23 mouse cellular contexts compared by ENCODE assay signal in the genomic region with DNA sequence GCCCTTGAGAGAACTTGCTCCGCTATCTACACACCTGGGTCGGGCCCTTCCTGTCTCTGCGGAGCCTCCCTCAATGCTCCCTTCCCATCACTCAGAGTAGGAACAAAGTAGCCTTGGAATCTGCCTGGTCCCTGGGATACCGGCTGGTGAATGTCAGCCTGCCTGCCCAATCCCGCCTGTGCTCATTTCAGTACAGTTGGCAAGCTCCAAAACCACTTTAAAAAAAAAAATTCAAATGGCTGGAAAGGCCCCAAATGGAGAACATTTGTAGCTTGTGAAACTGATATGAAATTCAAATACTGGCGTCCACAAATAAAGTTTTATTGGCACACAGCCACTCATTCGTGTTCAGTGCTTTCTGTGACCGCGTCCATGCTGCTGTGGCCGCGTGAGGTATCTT. TPM values are rescaled to one million over a fixed set of nuclear protein-coding genes. Genes with fewer than 3 reads are reported as not detected.
DNase-seq lines count a peak whose midpoint lies in the region; ATAC-seq lines count a peak whose summit lies in the region.
"Had no signal": no experiment of that assay in that cellular context is flagged by ENCODE, and none has a peak within 500 bp of the region (broad histone marks: within the 10 kb centered on the region; RNA-seq: fewer than 3 reads in every experiment).

No protein-coding gene starts in this region.

- no peak overlapping the region for H3K4me3 ChIP-seq in embryonic facial prominence, embryonic 14.5 days (ENCODE audit: low read depth, low read length)
- H3K4me3 ChIP-seq in embryonic facial prominence, embryonic 10.5 days, result no peak overlapping the region
- H3K4me3 ChIP-seq in hindbrain, embryonic 15.5 days, result no peak overlapping the region
- no peak overlapping the region for H3K4me3 ChIP-seq in hindbrain, embryonic 16.5 days (ENCODE audit: low read length)
- no peak overlapping the region for H3K4me3 ChIP-seq in lung, embryonic 15.5 days
- H3K4me3 ChIP-seq in lung, embryonic 16.5 days (ENCODE audit: low read length), result no peak overlapping the region
- H3K4me3 ChIP-seq: heart, adult 2 months; heart, embryonic 15.5 days; stomach, embryonic 15.5 days had no signal

- no peaks in the 10 kb centered on the region for H3K36me3 ChIP-seq in embryonic facial prominence, embryonic 14.5 days (ENCODE audit: control insufficient read depth, insufficient read depth, low read length)
- no peaks in the 10 kb centered on the region for H3K36me3 ChIP-seq in embryonic facial prominence, embryonic 10.5 days (replicated peaks)
- no peaks in the 10 kb centered on the region for H3K36me3 ChIP-seq in hindbrain, embryonic 15.5 days
- H3K36me3 ChIP-seq in hindbrain, embryonic 16.5 days (ENCODE audit: control insufficient read depth, insufficient read depth, low read length), result no peaks in the 10 kb centered on the region
- no peaks in the 10 kb centered on the region for H3K36me3 ChIP-seq in lung, embryonic 15.5 days
- H3K36me3 ChIP-seq in lung, embryonic 16.5 days (ENCODE audit: control insufficient read depth, insufficient read depth, low read length), result no peaks in the 10 kb centered on the region
- H3K36me3 ChIP-seq: heart, embryonic 15.5 days; stomach, embryonic 15.5 days had no signal

- no peak overlapping the region for H3K4me2 ChIP-seq in embryonic facial prominence, embryonic 14.5 days (ENCODE audit: low read depth, low read length)
- H3K4me2 ChIP-seq in hindbrain, embryonic 15.5 days, result no peak overlapping the region
- H3K4me2 ChIP-seq in hindbrain, embryonic 16.5 days (ENCODE audit: low read length), result no peak overlapping the region
- H3K4me2 ChIP-seq in lung, embryonic 15.5 days, result no peak overlapping the region
- no peak overlapping the region for H3K4me2 ChIP-seq in lung, embryonic 16.5 days (ENCODE audit: low read depth, low read length)
- H3K4me2 ChIP-seq: heart, embryonic 15.5 days; stomach, embryonic 15.5 days had no signal

- peaks cover 5% of the 10 kb centered on the region; the same call in 1 of the 2 replicates for H3K4me1 ChIP-seq in embryonic facial prominence, embryonic 14.5 days (ENCODE audit: control insufficient read depth, insufficient read depth, low read length)
- H3K4me1 ChIP-seq in embryonic facial prominence, embryonic 10.5 days, result peaks cover 10% of the 10 kb centered on the region
- H3K4me1 ChIP-seq in hindbrain, embryonic 15.5 days (replicated peaks), result peaks cover under 1% of the 10 kb centered on the region; the same call in 1 of the 2 replicates
- H3K4me1 ChIP-seq in hindbrain, embryonic 16.5 days (ENCODE audit: control insufficient read depth, insufficient read depth, low read depth, low read length), result no peaks in the 10 kb centered on the region; the same call in 1 of the 2 replicates
- H3K4me1 ChIP-seq in lung, embryonic 15.5 days, result peaks cover 5% of the 10 kb centered on the region; the same call in 1 of the 2 replicates
- H3K4me1 ChIP-seq in lung, embryonic 16.5 days (replicated peaks; ENCODE audit: control insufficient read depth, insufficient read depth, low read length), result peaks cover 5% of the 10 kb centered on the region; the same call in 1 of the 2 replicates
- H3K4me1 ChIP-seq: heart, embryonic 15.5 days; megakaryocyte, embryonic 14.5 days had no signal

- no peak for ATAC-seq in embryonic facial prominence, embryonic 14.5 days (ENCODE audit: low read depth)
- 0 out of 2 replicates have a peak, but pooled peaks have one; percentile 19 for ATAC-seq in hindbrain, embryonic 15.5 days (ENCODE audit: low FRiP score, low read depth)
- no peak for ATAC-seq in hindbrain, embryonic 16.5 days
- peak; percentile 53; the same call in 1 of the 2 replicates for ATAC-seq in lung, embryonic 15.5 days (ENCODE audit: borderline replicate concordance, extremely low read depth, low FRiP score, low TSS enrichment)
- peak; percentile 74 for ATAC-seq in lung, embryonic 16.5 days (ENCODE audit: low read depth)
- ATAC-seq: liver, postnatal 0 days had no signal

- peak; percentile 56 for DNase-seq in embryonic facial prominence, embryonic 14.5 days (ENCODE audit: low spot score)
- no peak for DNase-seq in embryonic facial prominence, embryonic 10.5 days (ENCODE audit: low spot score)
- no peak for DNase-seq in lung, postnatal 14 days
- DNase-seq in kidney, postnatal 36 days, result no peak
- DNase-seq: adrenal gland, postnatal 25 days; cerebellum, adult 18-20 months; gastrocnemius, postnatal 25 days; heart, adult 2 months; kidney, adult 18-20 months; liver, postnatal 0 days; right cerebral cortex, postnatal 25 days; thymus, postnatal 25 days had no signal

- H3K27me3 ChIP-seq in embryonic facial prominence, embryonic 14.5 days (replicated peaks; ENCODE audit: control insufficient read depth, insufficient read depth, low read length), result no peaks in the 10 kb centered on the region
- no peaks in the 10 kb centered on the region for H3K27me3 ChIP-seq in embryonic facial prominence, embryonic 10.5 days (replicated peaks; ENCODE audit: low read depth, poor library complexity, severe bottlenecking)
- H3K27me3 ChIP-seq in hindbrain, embryonic 15.5 days, result no peaks in the 10 kb centered on the region
- H3K27me3 ChIP-seq in hindbrain, embryonic 16.5 days (replicated peaks; ENCODE audit: control insufficient read depth, insufficient read depth, low read length), result no peaks in the 10 kb centered on the region
- H3K27me3 ChIP-seq in lung, embryonic 15.5 days, result no peaks in the 10 kb centered on the region
- H3K27me3 ChIP-seq in lung, embryonic 16.5 days (ENCODE audit: control insufficient read depth, insufficient read depth, low read depth, low read length), result no peaks in the 10 kb centered on the region
- H3K27me3 ChIP-seq: CH12.LX; heart, embryonic 15.5 days; megakaryocyte, embryonic 14.5 days; stomach, embryonic 15.5 days had no signal

- no peaks in the 10 kb centered on the region; the same call in 1 of the 2 replicates for H3K9me3 ChIP-seq in embryonic facial prominence, embryonic 14.5 days (ENCODE audit: control insufficient read depth, low read length)
- 0 out of 2 replicates have a peak, but pooled peaks cover 7% of the 10 kb centered on the region for H3K9me3 ChIP-seq in embryonic facial prominence, embryonic 10.5 days
- no peaks in the 10 kb centered on the region for H3K9me3 ChIP-seq in hindbrain, embryonic 15.5 days
- H3K9me3 ChIP-seq in hindbrain, embryonic 16.5 days (ENCODE audit: control insufficient read depth, low read length), result no peaks in the 10 kb centered on the region
- no peaks in the 10 kb centered on the region for H3K9me3 ChIP-seq in lung, embryonic 15.5 days
- H3K9me3 ChIP-seq in lung, embryonic 16.5 days (ENCODE audit: control insufficient read depth, low read length), result peaks cover 3% of the 10 kb centered on the region; the same call in 1 of the 2 replicates
- H3K9me3 ChIP-seq: heart, embryonic 15.5 days; stomach, embryonic 15.5 days had no signal

- H3K27ac ChIP-seq in embryonic facial prominence, embryonic 14.5 days (replicated peaks; ENCODE audit: low read depth, low read length), result no peak overlapping the region
- H3K27ac ChIP-seq in embryonic facial prominence, embryonic 10.5 days (replicated peaks), result no peak overlapping the region
- H3K27ac ChIP-seq in hindbrain, embryonic 15.5 days (replicated peaks), result no peak overlapping the region
- no peak overlapping the region for H3K27ac ChIP-seq in hindbrain, embryonic 16.5 days (ENCODE audit: low read depth, low read length)
- no peak overlapping the region for H3K27ac ChIP-seq in lung, embryonic 15.5 days
- no peak overlapping the region for H3K27ac ChIP-seq in lung, embryonic 16.5 days (ENCODE audit: low read length)
- H3K27ac ChIP-seq: heart, adult 2 months; heart, embryonic 15.5 days; kidney, postnatal 0 days; stomach, embryonic 15.5 days had no signal

- H3K9ac ChIP-seq in embryonic facial prominence, embryonic 14.5 days (ENCODE audit: low read depth, low read length), result no peak overlapping the region
- H3K9ac ChIP-seq in hindbrain, embryonic 15.5 days, result no peak overlapping the region
- no peak overlapping the region for H3K9ac ChIP-seq in hindbrain, embryonic 16.5 days (ENCODE audit: low read depth, low read length)
- no peak overlapping the region for H3K9ac ChIP-seq in lung, embryonic 15.5 days
- no peak overlapping the region for H3K9ac ChIP-seq in lung, embryonic 16.5 days (ENCODE audit: low read length)
- H3K9ac ChIP-seq: heart, embryonic 15.5 days; liver, postnatal 0 days; stomach, embryonic 15.5 days had no signal

- WGBS in embryonic facial prominence, embryonic 14.5 days, result 73% methylated on average over 11 of the region's 11 CpGs
- WGBS in embryonic facial prominence, embryonic 10.5 days, result 93% methylated on average over 11 of the region's 11 CpGs
- 81% methylated on average over 11 of the region's 11 CpGs for WGBS in hindbrain, embryonic 15.5 days
- WGBS in hindbrain, embryonic 16.5 days, result 86% methylated on average over 11 of the region's 11 CpGs
- 65% methylated on average over 11 of the region's 11 CpGs for WGBS in lung, embryonic 15.5 days
- 71% methylated on average over 11 of the region's 11 CpGs for WGBS in lung, embryonic 16.5 days

RNA-seq across cellular contexts. Expression of gene 4930470P17Rik, which starts 50.3 kb away (rescaled TPM):
- polyA plus RNA-seq in embryonic facial prominence, embryonic 14.5 days (2014; fragmentation: Nextera tagmentation; extraction: Ambion mirVana), result not detected in 2 replicates
- polyA plus RNA-seq in embryonic facial prominence, embryonic 10.5 days (2016; fragmentation: Nextera tagmentation; extraction: Ambion mirVana), result not detected in 2 replicates
- 0.10 and 0.14 TPM in 2 replicates for polyA plus RNA-seq in hindbrain, embryonic 15.5 days (2015; fragmentation: Nextera tagmentation; extraction: Ambion mirVana)
- polyA plus RNA-seq in hindbrain, embryonic 16.5 days (2015; fragmentation: Nextera tagmentation; extraction: Ambion mirVana), result 0.19 and 0.36 TPM in 2 replicates
- polyA plus RNA-seq in lung, embryonic 15.5 days (2015; fragmentation: Nextera tagmentation; extraction: Ambion mirVana), result not detected in 2 replicates
- polyA plus RNA-seq in lung, embryonic 16.5 days (2015; fragmentation: Nextera tagmentation; extraction: Ambion mirVana), result not detected in 2 replicates
- polyA plus RNA-seq: heart, adult 2 months; heart, embryonic 15.5 days; kidney, postnatal 0 days; liver, adult 2 months; liver, postnatal 0 days; midbrain, postnatal 0 days; stomach, embryonic 15.5 days had no signal

Comparison
In these comparisons a context has a peak if more than half of its experiments do, and no peak if none do; other contexts are left out.
1. ATAC-seq: peak in hindbrain, embryonic 15.5 days (single experiment), lung, embryonic 15.5 days (single experiment) and lung, embryonic 16.5 days (single experiment); none in embryonic facial prominence, embryonic 14.5 days (single experiment) and hindbrain, embryonic 16.5 days (single experiment).